Mouse (Mus musculus) adrenal gland, postnatal 10 days (tissue): ENCODE measurements around the gene Miga2. TPM values are rescaled to one million over a fixed set of nuclear protein-coding genes. Genes with fewer than 3 reads are reported as not detected.

Experiments
- DNase-seq: peaks from one replicate; pipeline ENCODE4 v3.0.0; 2021; ENCODE audit warnings: mixed read lengths
- long read RNA-seq, 2 experiments: library from polyadenylated mRNA; stranded (forward); transcript quantifications; one replicate each; pipeline ENCODE4 v2.0.0; 2021
- total RNA-seq, 2 experiments: library from RNA; stranded (reverse); gene quantifications; 2 replicates each; pipeline ENCODE4 v1.2.3; 2021

Miga2 gene
- 100 to 1,000 TPM in 1 of 2 experiments, 10 to 100 TPM in 1; 97.5 to 111 TPM for total RNA-seq
- long read RNA-seq, experiment 1, transcript Miga2-201 (16 exons, 3,381 nt), result major isoform, 35 of 75 reads
- long read RNA-seq, experiment 1, partial matches to known transcripts, result 13 of 75 reads
- long read RNA-seq, experiment 1, other reads (novel, unspliced or antisense), result 26 of 75 reads
- long read RNA-seq, experiment 2, transcript Miga2-201 (16 exons, 3,381 nt), result major isoform, 25 of 52 reads
- long read RNA-seq, experiment 2, partial matches to known transcripts, result 5 of 52 reads
- long read RNA-seq, experiment 2, other reads (novel, unspliced or antisense), result 19 of 52 reads

GRCm38 (mm10) chr2:30363773-30364650, at the start of gene Miga2:
Gene Miga2 (plus strand): TSS chr2:30364233.
- DNase-seq, result peak; percentile 99

GRCm38 (mm10) chr2:30316136-30316535, 47.9 kb upstream of the Miga2 start:
- no peak for DNase-seq

GRCm38 (mm10) chr2:30316955-30317354, 47.1 kb upstream of the Miga2 start:
- DNase-seq, result no peak

GRCm38 (mm10) chr2:30319260-30319659, 44.8 kb upstream of the Miga2 start:
- DNase-seq, result no peak

GRCm38 (mm10) chr2:30323111-30323510, 40.9 kb upstream of the Miga2 start:
- no peak for DNase-seq

GRCm38 (mm10) chr2:30325296-30325695, 38.7 kb upstream of the Miga2 start:
- DNase-seq, result no peak

GRCm38 (mm10) chr2:30327276-30327675, 36.8 kb upstream of the Miga2 start:
- no peak for DNase-seq

- DNase-seq, result peak; percentile 53
These were observed 35.2 kb upstream of the Miga2 start for GRCm38 (mm10) chr2:30328791-30329190.

GRCm38 (mm10) chr2:30335324-30335723, 28.7 kb upstream of the Miga2 start:
- DNase-seq, result no peak

GRCm38 (mm10) chr2:30336174-30336915, 27.7 kb upstream of the Miga2 start:
- no peak for DNase-seq

GRCm38 (mm10) chr2:30337179-30337578, 26.9 kb upstream of the Miga2 start:
- DNase-seq, result peak; percentile 84

GRCm38 (mm10) chr2:30342061-30342460, 22.0 kb upstream of the Miga2 start:
- no peak for DNase-seq

GRCm38 (mm10) chr2:30342544-30342943, 21.5 kb upstream of the Miga2 start:
- no peak for DNase-seq

- DNase-seq, result peak; percentile 73
These were observed 20.4 kb upstream of the Miga2 start for GRCm38 (mm10) chr2:30343601-30344137.

GRCm38 (mm10) chr2:30345971-30346676, 17.9 kb upstream of the Miga2 start:
- no peak for DNase-seq

- DNase-seq, result peak; percentile 56
These were observed 14.8 kb upstream of the Miga2 start for GRCm38 (mm10) chr2:30349196-30349595.

GRCm38 (mm10) chr2:30351149-30351548, 12.9 kb upstream of the Miga2 start:
- peak; percentile 52 for DNase-seq

- no peak for DNase-seq
These were observed 8.2 kb upstream of the Miga2 start for GRCm38 (mm10) chr2:30355861-30356260.

- DNase-seq, result no peak
These were observed 7.8 kb upstream of the Miga2 start for GRCm38 (mm10) chr2:30356266-30356665.

- DNase-seq, result no peak
These were observed 7.1 kb upstream of the Miga2 start for GRCm38 (mm10) chr2:30356906-30357305.
